Mouse (Mus musculus) ES-Bruce4 (cell line): ENCODE data around the gene Col4a1.

Experiments
- CTCF ChIP-seq: IDR thresholded peaks from one replicate; pipeline ENCODE4 v1.8.1; 2011; ENCODE audit warnings: low read depth, low read length
- EP300 ChIP-seq: IDR thresholded peaks from 2 replicates; pipeline ENCODE4 v1.6.1; 2011; ENCODE audit warnings: low read depth, low read length; ENCODE audit not compliant: insufficient read depth
- POLR2A ChIP-seq: IDR thresholded peaks from one replicate; pipeline ENCODE4 v1.8.1; 2011; ENCODE audit warnings: low read length; ENCODE audit not compliant: insufficient read depth

GRCm38 (mm10) chr8:11252235-11252774 is 60.3 kb downstream of the Col4a1 start:
- TF ChIP-seq CTCF (no peak), EP300 (no peak), POLR2A (no peak)
